Mouse (Mus musculus): ENCODE data around the gene Ric3. TPM values are rescaled to one million over a fixed set of nuclear protein-coding genes. Genes with fewer than 3 reads are reported as not detected.
A peak's percentile ranks its signal among the peaks of the same experiment; 100 is the strongest.

Gene Ric3
- total RNA-seq, 2 experiments from 2014 or later: 63.5 to 69.2 TPM

DNA sequence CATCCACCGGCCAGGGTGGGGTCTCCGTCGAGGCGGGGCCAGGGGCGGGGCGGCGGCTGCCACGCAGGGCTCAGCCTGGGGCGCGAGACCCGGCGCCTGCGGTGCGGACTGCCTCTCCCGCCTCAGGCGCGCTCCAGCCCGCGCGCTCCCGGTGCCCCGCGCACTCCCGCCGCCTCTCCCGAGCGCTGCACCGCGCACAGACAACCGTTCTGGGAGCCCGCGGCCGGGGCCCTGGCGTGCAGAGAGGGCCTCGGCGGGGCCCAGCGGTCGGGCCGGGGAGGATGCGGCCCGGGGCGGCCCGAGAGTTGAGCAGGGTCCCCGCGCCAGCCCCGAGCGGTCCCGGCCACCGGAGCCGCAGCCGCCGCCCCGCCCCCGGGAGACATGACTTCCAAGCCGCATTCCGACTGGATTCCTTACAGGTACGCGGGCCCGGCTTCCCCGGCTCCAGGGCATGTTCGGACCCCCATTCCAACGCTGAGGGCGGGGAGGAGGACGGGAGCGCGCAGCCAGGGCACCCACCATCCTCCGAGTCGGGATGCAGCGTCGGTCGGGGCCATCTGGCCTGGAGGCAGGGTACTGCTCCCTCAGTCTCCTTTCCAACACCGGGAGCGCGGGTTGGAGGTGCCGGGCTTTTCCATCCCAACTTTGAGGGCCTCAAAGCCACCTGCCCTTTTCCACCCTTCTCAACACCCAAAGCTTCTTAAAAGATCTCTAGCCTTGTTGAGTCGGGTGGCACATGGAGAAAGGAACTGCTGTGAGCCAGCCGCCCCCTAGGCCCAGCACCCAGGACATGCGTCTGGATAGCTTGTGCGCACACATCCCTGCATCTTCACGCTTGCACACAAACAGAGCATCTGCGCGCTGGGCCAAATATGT, 72.2 kb downstream of the Ric3 start:
- peak; percentile 64 to 84 for DNase-seq (ENCODE audit: low spot score in 2 of 2)
- intact Hi-C loops (cut with DNase I): no loop called here

DNA sequence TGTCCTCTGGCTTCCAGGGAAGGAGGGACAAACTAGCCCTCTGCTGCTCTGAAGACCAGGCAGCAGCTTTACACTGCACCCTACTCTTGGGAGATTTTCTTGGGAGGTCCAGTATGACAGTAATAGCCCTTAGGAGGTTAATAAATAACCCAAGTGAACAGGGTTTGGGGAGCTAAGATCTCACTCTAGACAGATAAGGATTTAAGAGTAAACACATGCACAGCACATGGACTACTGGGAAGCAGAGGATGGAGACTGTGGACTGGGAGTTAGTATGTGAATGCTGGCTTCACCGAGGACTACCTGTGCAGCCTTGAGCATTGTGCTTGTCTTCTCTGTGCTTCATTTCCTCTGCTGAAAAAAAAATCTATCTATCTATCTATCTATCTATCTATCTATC, 73.9 kb downstream of the Ric3 start:
- intact Hi-C loops (cut with DNase I): no loop called here
- DNase-seq (ENCODE audit: low spot score in 2 of 2): no peak

DNA sequence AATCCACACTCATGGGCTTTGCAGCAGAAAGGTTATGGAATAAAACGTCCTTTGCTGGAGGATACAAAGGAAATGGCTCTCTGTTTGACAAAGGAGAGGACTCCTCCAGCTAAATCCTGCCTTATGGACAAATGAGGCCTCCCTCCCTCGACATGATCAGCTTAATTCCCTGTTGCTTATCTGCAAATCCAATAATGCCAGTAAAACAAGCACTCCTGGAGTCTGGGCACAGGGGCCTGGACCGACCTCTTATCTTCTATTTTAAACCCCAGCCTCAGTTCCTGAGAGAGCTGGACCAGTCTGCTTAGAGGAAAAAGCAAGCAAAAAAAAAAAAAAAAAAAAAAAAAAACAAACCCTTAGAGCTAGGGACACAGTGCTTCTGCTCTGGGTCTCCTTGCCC, 79.5 kb downstream of the Ric3 start:
- intact Hi-C loops (cut with DNase I): no loop called here
- no peak for DNase-seq (ENCODE audit: low spot score in 2 of 2)

DNA sequence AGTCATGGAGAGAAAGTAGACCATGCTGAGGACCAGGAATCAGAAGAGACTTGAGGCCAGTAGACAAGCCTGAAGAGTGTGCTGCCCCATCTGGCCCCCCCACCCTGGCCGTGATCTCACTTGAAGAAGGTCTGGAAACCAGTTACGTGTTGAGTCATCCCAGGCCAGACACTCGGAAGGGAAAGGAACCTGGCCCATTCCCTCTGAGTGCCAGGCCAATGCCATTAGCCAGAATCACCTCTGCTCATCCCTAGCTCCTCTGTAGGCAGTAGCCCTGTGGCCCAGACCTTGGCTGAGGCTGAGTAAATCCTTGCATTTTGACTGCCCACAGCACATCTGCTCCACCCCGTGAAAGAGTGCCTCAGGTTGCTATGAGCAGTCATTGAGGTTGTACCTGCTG, 81.2 kb downstream of the Ric3 start:
- intact Hi-C loops (cut with DNase I): no loop called here
- DNase-seq (ENCODE audit: low spot score in 2 of 2): no peak

DNA sequence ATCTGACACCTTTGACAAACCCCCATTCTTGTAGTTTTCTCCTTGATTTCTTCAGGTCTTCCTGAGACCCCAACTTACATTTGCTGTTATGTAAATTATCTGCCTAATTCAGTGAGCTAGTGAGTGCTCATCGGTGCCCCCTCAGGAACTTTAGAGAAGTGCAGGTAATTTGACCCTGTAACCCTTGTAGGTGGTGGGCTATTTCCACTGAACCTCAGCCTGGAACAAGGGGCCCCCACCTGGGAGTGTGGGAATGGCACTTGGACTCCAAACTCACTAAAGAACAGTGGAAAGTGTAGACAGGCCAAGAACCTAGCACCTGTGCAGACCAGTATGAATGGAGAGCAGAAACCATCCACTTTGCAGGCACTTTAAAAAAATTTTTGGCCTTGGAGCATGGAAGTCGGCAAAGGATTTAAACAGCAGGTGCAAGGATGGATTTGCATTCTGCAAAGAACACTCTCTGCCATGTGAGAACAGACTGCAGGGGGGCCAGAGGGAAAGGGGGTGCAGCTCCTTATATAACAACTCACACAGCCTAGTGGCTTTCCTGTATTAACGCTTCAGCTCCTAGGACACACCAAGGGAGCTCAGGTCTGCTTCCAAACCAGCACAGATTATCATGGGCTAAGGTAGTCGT, 82.7 kb downstream of the Ric3 start:
- intact Hi-C loops (cut with DNase I): no loop called here
- DNase-seq (ENCODE audit: low spot score in 2 of 2): peak; percentile 50 to 68

DNA sequence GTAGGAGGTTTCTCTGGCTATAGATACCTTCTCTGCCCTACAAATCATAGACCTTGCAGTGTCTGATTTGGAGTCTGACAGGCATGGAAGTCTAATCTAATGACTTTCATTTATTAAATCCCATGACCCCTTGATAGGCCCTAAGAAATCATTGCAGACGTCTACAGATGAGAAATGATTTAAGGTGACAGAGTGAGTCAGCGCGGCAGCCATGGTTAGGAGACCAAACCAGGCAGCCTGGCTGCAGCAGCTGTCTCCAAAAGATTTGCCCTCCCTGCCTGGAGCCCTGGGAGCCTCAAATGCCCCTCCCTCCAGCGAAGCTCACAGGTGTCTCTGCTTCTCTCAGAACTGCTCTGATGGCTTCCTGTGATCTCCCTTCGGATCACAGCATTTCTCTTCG, 87.0 kb downstream of the Ric3 start:
- DNase-seq (ENCODE audit: low spot score in 2 of 2): no peak
- intact Hi-C loops (cut with DNase I): no loop called here

DNA sequence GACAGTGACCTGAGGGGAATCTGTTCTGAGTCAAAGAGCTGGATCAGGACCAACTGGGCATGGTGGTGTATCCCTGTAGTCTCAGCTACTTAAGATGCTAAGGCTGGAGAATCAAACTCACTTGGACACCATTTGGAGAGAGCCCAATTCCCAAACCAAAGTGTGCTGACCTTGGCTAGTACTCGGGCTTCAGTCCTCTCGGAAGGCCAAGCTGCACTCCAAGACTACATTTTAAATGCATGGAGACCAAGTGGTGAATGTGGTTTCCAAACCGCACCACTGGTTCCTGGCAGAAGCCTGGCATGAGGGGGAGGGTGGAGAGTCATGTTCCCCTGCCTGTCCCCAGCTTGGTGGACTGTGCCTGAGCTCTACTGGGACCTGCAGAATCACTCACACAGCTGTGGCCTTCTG, 89.2 kb downstream of the Ric3 start:
- DNase-seq (ENCODE audit: low spot score in 2 of 2): no peak
- intact Hi-C loops (cut with DNase I): no loop called here

DNA sequence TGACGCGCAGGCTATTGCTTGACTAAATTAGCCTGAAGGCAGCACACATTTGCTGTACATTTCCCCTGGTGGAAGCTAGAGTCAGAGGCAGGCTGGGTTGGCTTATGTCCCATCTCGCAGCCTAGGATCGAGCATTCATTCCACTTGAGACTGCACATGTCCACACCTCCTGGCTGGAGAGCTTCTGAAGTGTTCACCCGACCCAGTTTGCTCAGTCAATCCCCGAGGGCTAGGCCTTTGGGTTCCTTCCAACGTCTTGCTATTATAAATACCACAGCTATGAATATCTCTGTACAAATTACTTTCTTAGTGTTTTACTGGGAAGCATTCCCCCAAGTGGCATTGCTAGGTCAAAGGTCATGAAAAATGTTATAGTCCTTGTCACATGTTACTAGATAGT, 89.9 kb downstream of the Ric3 start:
- intact Hi-C loops (cut with DNase I): no loop called here
- DNase-seq (ENCODE audit: low spot score in 2 of 2): no peak

DNA sequence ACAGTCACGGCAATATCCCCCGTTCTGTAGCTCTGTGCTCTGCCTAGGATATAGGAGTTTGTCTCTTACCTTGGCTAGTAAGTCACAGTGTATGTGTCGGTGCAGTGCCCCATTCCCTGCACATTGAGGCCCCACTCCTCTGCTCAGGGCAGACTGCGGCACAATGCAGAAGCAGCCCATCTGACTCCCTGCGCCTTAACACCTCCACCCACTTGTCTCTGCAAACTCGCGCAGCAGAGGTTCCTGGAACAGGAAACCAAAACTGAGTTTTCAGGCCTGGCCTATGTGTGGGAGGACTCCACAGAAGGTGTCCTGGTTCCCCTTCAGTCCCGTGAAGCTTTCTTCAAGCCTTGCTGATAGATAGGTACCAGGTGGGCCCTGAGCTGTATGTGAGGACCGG, 91.9 kb downstream of the Ric3 start:
- peak; percentile 72 to 80 for DNase-seq (ENCODE audit: low spot score in 2 of 2)
- intact Hi-C loops (cut with DNase I): no loop called here

DNA sequence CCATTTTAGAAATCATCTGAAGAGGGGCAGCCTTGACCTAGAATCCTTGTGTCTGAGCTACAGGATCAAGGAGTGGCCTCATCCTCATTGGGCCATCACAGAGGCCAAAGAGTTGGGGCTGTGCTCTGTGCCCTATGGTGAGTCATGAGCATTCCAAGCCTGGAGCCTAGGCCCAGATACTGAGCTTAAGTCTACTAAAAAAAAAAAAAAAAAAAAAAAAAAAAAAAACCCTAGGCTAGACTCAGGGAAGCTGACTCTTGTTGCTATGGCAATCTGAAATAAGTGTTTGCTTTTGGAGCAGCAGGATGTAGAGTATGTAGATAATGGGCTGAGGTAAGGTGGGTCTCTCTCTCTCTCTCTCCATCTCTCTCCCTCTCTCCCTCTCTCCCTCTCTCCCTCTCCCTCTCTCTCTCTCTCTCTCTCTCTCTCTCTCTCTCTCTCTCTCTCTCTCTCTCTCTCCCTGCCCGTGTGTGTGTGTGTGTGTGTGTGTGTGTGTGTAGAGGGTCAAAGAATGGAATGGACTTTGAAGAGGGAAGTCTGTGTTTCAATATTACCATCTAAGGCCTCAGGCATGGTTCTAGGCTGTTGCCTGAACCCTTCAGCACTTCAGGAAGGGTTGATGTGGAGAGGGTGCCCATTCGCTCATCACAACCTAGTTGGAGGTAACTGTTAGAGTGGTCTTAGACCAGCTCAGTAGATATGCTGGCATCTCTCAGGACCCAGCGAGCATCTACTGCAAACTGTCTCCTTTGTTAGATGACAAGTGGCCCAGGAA, 97.0 kb downstream of the Ric3 start:
- intact Hi-C loops (cut with DNase I): no loop called here
- no peak for DNase-seq (ENCODE audit: low spot score in 2 of 2)

Other genes starting within 250 kb of the Ric3 start
- gene Olfr516, start 232.8 kb downstream of the Ric3 start, total RNA-seq (2021): not detected
- gene Olfr517, start 211.0 kb downstream of the Ric3 start, total RNA-seq (2021): not detected
- not detected for gene Olfr518, start 198.3 kb downstream of the Ric3 start, total RNA-seq (2021)
- gene Olfr519, start 188.9 kb downstream of the Ric3 start, total RNA-seq (2021): not detected
- gene Nlrp10, start 153.2 kb downstream of the Ric3 start, total RNA-seq (2021): under 1 TPM; 0.52 TPM
- 10 to 100 TPM; 89.7 to 96.0 TPM for gene Eif3f, start 148.9 kb downstream of the Ric3 start, total RNA-seq (2021)
- 100 to 1,000 TPM; 106 to 143 TPM for gene Tub, start 133.0 kb downstream of the Ric3 start, total RNA-seq (2021)
- 10 to 100 TPM; 11.4 to 15.3 TPM for gene Lmo1, start 91.9 kb upstream of the Ric3 start, total RNA-seq (2021)

All from left cerebral cortex, postnatal 36 days (tissue).